Mouse (Mus musculus) kidney, adult 2 months (tissue): ENCODE measurements around the gene Rnf169.

Source experiments
- CTCF ChIP-seq: fragments of 200-500 bp; conservative IDR thresholded peaks from 2 replicates; pipeline ENCODE4 v1.5.1; 2011; ENCODE audit warnings: low read depth, mild to moderate bottlenecking, control low read depth, low read length, moderate library complexity, mixed read lengths; ENCODE audit not compliant: insufficient read depth, insufficient read length
- POLR2A ChIP-seq: fragments of 200-500 bp; IDR thresholded peaks from one replicate; pipeline ENCODE4 v1.6.1; 2011; ENCODE audit warnings: low read depth, low read length, control low read depth

DNA sequence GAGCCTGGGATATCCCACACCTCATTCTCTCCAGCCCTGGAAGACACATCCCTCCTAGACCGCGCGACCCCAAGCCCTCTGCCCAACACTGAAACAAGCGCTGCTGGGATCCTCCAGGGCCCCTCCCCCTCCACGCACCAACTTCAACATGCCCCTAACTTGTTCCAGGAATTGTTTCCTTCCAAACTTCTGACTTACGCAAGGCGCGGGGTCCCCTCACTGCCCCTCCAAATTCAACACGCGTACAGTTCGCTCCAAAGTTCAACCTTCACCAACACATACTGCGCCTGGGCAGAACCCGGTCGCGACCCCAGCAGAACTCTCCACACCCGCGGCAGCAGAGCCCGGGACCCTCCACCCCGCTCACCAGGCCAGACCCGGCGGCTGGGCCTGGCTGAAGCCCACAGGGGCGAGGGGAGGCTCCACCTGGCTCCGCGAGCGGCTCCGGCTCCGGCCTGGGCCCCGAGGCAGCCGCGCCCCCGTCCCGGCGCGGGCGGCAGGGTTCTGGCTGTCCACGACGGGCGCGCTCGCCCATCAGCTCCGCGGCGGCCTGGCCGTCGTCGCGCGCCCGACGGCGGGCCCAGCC, 609 bp downstream of the Rnf169 start:
- TF ChIP-seq CTCF, result no peak
- TF ChIP-seq POLR2A, result no peak
